Mouse (Mus musculus) layer of hippocampus, postnatal 14 days (tissue): ENCODE measurements at regions not wholly inside any gene's neighbourhood (a gene's known extent, or its start where the extent isn't known, plus 50 kb on each side); places are given as distances from the start of the nearest gene placed in this dataset.

Source experiments
- DNase-seq, 2 experiments: peaks; one replicate each; pipeline ENCODE4 v3.0.0; 2021 to 2022; ENCODE audit warnings: low spot score in 2 of 2, mixed read lengths in 1 of 2

DNA sequence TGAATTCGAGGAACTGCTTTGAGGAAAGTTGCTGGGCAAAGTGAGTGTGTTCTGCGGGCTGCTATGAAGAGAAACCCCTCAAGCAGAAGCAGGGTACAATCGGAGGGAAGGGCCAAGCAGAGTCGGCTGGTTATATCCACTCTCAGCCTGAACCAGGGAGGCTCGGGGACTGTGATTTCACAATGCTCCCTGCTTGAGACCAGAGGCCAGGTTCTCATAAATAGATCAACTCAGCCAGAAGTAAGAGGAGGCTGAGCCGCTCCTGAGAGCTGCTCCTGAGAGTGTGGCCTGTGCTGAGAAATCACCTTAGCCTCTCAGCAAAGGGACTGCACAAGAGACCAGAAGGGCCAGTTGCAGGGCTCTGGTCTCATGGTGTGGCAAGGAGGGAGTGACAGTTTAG is 149.6 kb downstream of the Tfap2c start:
- DNase-seq, result no peak

DNA sequence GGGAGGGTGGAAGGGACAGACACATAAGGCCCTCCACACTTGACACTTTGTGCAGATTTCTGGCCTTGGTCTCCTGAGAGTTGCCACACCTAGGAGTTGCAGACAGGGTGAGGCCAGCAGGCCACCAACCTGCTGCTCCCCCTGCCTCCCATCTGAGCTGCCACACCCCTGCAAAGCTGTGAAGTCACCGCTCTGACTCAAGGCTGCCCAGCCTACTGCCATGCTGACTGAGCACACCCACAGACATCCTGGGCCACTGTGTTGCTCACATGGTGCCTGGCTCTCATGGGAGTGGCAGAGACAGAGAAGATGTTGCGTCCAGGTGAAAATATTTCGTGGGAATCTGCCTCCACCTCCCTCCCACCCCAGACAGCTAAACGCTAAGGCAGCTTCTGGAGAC is 150.3 kb downstream of the Tfap2c start:
- no peak for DNase-seq

DNA sequence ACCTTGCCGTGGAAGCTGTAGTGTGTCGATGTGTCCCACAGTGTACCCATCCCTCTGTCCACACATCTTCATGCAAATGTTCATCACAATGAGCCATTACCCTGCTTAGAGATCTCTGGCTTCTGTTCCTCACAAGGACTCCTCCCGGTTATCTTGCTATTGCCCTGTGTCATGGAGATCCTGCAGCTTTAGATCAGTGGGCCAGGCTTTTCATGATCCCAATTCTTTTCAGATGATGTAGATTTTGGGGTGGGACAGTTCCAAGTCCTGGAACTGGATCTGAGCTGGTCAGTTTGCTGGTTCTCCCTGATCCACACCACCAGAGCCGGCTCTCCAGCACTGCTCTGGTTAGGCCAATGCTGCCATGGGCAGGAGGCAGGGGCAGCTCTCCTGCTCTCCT is 161.2 kb downstream of the Tfap2c start:
- DNase-seq, result no peak

DNA sequence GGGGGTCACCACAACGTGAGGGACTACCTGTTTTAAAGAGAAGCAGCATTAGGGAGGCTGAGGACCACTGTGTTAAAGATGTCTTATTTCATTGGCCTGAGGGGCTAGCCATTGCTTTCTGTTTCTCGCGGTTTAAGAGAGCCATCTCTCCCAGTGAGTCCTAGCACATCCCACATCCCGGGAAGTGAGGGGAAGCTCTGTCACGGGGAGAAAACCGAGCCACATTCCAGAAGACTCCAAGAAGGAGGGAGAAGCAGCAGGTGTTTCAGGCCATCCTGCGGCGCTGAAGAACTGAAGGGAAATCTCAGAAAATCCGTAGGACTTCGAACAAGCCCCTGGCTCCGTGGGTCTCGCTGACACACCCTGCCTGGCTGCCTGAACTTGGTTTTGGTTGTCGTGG is 177.3 kb downstream of the Tfap2c start:
- no peak for DNase-seq

DNA sequence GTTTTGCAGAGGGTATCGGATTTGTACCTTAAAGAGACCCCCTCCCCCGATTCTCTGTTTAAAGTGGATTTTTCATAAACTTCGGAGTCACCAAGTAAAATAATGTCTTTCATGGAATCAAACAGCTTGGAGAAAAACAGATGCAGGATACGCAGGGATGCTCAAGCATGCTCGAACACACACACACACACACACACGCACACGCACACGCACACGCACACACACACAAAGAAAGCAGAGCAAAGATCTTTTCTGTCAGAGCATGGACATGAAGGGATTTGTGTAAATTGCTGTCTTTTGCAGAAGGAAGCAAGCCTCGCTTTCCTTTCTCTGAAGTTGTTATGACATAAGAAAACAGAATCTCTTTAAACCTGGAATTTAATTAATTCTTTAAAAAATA is 178.2 kb downstream of the Tfap2c start:
- no peak for DNase-seq

DNA sequence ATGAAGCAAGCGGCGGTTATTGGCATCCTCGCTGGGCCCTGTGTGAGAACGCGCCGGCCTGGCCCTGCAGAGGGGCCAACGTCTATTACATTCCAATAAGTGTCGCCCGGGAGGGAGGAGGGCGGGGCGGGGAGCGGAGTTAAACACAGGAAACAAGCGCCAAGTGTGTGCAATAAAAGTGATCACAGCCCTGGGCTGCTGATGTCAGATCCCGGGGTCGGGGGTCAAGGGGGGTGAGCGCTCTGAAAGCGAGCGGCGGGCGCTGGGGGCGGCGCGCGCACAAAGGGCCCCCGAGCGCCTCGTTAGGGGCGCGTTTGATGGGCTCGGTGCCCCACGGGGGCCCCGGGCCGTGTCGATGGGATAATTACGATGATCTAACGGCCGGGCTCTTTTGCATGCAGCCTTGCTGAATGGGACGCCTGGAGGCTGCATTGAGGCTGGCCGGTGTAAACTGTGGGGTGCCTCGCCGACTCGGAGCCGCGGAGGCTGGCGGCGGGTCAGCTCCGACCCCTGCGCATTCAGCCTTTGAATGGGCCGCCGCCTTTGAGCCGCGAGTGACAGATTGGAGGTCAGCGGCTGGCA is 178.9 kb downstream of the Tfap2c start:
- DNase-seq, result peak; percentile 29 to 55

DNA sequence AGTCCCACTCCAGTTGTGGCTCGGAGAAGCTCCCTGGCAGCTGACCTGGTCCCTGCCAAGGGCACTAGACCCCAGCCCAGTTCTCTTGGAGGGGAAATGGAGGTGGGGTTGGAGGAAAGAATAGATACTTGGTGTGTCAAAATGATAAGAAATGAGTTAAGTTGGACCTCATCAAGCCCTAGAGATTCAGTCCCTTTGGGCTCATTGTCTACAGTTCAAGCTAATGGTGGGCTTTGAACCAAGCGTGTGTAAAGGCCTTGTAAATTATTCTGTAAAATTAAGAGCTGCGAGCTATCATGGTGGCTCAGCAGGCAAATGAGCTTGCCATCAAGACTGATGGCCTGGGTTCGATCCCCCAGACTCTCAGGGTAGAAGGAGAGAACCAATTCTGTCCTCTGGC is 179.8 kb downstream of the Tfap2c start:
- no peak for DNase-seq

DNA sequence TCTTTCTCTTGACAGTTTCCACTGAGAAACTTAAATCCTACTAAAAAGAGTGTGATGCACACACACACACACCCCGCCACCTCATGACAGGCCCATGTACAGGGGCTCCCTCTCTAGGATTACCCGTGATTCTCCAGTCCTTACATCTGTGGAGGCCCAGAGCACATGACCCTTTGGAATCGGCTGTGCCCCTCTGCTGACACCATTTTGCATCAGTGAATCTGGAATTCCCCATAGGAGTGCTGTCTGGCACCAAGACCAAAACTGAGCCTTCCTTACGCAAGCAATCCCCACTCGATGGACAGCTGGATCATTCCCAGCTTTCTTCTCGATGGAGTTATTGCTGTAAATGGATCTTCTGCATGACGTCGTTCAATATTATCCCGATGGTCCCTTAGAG is 180.3 kb downstream of the Tfap2c start:
- no peak for DNase-seq

DNA sequence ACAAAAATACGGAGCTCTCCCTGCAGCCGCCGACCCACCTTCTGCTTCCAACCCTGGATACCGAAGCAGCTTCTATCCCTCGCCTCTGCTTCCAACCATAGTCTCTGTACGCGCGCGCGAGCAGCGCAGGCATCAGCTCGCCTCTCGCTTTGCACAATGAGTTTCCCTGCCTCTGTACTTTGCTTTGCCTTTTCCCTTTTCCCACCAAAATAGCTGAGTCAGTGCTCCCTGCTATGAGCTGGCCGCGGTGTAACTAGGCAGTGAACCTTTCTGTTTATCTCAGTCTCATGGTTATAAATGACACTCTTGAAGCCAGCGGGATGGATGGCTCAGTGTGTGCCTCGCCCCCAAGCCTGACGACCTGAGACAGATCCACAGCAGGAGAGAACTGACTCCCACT is 182.0 kb downstream of the Tfap2c start:
- DNase-seq, result peak in 1 of 2 experiments; percentile 12

DNA sequence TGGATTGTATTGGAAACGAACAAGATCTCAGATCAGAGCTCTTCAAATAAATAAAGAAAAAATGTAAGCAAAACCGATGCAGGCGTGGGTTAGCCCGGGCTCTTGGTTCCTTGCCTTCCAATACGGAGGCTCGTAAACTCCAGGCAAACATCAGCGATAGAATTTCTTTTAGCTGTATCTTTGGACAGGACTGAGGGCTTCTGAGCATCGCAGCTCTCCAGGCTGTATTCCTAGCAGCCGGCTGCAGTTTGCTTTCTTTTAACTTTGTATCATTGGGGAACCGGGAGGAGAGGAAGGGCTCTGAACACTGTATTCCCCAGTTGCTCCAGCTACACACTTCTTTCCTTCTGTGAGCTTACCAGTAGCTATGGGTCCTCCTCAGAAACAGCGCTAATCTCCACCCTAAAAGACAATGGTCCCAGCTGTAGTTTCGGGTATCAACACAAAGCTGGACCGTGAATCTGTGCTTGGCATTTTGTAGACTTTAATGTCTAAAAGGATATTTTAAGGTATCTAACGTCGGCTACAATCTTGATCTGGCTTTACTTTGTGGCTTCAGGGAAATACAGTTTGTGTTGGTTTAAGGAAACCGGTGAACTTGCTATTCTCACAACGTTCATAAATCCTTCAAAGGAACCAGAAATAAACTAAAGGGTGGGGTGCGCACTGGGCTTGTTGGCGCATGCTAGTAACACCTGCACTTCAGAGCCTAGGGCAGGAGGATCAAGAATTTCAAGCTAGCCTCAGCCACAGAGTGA is 183.2 kb downstream of the Tfap2c start:
- no peak for DNase-seq

DNA sequence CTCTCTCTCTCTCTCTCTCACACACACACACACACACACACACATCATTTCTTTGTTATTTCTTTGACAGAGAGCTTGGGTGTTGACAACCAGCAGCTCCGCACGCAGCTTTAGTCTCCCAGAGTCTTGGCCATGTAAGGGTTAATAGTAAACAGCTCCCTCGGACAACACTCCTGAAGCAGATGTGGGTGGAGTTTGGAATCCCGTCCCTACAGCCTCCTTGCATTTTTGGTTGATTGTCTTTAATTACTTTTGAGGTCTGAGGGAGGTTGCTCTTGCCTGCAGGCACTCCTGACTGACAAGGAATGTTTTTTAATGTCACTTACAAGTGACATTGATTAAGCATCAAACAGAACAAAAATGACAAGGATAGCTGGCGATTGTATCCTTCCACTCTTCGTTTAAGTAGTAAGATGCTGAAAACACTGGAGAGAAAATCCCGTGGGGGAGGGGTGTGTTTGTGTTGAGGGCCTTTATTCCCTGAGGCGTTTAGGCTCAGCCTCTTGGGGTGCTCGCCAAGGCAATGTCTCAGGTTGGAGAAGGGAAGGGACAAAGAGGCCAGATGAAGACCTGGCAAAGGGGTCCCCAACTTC is 184.1 kb downstream of the Tfap2c start:
- DNase-seq, result no peak

DNA sequence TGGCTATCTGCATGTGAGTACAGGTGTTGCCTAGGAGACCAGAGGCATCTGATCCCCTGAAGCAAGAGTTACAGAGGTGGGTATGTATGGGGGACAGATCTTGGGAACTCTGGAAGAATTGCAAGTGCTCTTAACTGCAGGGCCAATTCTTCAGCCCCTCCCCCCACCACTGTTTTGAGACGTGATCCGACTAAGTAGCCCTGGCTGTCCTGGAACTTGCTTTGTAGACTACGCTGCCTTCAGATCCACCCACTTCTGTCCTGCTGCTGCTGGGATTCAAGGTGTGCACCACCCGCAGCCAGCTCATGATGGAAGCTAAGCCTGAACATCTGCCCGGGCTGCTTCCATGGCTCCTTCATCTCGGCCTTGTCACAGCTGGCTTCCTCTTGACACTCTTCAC is 186.2 kb downstream of the Tfap2c start:
- DNase-seq, result no peak

DNA sequence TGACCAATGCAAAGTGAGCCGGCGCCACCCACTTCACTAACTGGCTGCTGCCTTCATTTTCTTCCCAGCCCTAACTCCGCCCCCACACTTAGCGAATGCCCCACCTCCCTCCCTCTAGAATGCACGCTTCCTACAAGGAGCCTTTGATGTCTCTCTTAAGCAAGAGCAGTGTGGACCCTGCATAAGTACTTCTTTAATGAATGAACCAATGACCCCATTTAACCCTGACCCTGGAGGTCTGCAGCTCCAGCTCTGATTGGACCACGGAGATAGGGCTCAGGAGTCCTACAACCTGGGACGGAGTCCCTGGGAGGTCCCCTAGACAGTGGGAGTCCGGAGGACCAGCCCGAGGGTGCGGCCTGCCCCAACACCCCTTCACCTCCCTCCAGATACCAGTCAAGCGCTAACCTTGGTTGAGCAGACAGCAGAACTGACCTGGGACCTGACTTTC is 189.7 kb downstream of the Tfap2c start:
- no peak for DNase-seq

DNA sequence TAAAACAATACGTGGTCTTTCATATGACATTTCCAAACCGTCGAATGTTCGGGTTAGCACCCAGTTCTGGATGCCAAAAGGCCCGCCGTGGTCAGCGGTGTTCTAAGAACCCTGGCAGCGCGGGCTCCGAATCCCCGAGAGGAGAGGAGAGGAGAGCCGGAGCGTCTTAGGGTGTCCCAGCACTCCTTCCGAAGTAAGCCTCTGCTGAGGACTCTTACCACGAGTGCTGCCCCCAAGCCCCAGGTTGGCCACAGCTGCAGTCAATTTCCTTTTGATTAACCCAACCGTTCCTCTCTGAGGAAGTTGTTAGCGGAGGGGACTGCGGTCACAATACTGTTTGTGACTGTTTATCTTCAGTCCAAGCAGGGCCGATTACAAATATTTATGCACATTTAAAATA is 190.1 kb downstream of the Tfap2c start:
- DNase-seq, result no peak

DNA sequence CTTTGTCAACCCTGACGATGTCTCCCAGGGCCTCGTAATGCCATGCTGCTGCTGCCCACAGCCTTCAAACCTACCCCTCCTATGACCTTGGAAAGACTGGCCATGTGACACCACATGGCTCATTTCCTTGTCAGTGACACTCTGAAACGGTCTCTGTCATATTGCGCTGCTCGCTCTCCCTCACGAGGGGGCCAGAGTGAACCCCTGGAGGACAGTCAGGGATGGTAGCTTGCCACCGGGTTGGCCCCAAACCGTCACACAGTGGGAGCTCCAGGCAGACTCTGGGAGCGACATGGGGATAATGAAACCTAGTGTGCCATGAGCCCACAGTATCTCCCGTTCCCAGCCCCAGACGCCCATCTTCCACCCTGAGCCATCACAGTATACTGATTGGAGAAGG is 188.8 kb downstream of the Bmp7 start:
- DNase-seq, result no peak

DNA sequence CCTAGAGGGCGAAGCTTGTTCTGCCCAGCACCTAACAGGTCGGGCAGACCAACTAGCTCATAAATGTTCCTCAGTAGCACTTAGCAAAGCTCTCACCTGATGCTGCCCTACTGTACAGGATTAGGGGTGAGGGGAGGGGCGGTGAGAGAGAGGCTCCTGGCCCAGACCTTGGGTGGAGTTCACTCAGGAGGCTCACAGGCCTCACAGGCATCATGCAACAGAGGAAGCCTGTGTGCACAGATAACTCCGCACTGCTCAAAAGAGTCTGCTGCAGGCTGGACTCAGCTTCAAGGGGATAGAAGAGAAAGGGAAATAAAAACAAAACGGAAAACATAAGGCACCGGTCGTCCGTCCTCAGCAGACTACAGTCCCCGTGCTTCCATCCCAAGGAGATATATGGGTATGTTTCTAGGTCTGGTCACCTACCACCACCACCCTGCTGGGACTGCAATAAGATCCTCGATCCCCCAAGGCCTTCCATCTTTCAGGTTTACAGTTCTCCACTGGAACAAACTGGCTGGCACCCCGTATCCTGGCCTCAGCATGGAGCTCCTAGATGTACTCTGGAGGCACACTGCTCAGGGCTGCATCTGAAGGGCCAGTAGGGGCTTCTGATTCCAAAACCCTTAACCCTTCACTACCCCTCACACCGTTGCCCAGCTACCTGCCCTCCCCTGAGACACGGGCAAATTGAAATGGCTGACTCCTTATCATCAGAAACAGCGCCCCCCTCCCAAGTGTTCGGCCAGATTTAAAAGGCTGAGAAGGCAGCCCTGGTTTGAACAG is 184.2 kb downstream of the Bmp7 start:
- no peak for DNase-seq

DNA sequence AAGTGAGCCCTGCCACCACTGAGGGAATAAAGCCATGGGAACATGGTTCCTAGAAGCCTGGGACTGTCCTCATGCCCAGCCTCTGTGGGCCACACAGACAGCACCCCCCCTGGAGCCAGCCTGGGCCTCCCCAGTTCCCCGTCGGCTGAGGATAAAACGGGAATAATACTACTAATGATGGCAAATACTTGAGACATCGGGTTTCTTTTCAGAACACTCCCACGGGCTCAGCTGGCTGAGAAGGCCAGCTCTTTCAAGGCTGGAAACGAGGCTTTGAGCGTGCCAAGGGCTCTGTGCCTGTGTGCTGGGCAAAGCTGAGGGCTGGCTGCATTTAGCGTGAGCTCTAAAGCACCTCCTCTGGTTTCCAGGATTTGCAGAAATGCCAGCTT is 183.7 kb downstream of the Bmp7 start:
- DNase-seq, result peak; percentile 42 to 74

DNA sequence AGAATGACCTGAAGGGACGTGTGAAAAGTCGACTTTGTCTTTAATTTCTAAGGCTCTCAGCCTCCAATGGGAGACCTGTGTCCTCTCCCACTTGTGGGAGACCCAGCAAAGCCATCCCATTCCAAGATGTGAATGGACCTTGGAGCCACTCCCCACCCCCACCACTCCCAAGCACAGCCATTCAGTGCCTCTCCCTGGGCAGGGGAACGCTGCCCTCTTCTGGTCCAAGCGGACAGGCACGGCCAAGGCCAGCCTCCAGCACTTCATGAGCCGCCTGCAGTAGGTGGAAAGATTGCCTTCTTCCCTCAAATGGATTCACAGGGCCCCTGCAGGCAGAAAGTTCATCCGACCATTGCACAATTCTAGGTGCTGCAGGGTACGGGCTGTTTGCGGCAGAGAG is 181.6 kb downstream of the Bmp7 start:
- DNase-seq, result peak; percentile 58 to 66

DNA sequence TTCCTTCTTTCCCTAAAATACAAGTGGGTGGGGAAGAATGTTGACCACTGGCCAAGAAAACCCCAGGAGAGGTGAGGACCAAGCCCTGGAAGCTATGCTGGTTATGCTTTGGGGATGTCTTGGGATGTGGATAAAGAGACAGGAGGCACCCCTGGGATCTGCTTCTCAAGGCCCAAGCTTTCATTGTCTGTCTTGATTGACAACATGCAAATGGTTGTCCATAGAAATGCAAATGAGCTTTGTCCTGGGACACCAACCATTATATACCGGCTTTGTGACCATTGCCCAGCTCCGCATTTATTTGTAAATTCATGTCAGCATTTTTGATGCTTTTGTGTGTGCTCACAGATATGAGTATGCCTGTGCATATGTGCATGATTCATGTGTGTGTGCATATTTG is 174.9 kb downstream of the Bmp7 start:
- DNase-seq, result no peak

DNA sequence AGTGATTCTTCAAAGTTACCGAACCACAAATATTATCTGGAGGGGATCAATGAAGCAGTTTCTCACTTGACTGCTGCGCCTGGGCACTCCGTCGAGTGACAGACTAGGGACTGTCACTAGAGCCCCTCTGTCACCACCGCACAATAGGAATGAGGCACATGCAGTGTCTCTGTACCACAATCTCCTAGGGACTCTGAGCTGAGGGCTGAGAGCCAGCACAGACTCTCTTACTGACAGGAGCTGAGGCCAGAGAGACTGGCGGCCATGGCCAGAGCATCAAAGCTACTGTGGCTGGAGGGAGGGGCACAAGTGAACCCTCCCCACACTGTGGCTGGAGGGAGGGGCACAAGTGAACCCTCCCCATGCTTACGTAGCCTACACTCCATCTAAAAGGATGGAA is 173.7 kb downstream of the Bmp7 start:
- no peak for DNase-seq

DNA sequence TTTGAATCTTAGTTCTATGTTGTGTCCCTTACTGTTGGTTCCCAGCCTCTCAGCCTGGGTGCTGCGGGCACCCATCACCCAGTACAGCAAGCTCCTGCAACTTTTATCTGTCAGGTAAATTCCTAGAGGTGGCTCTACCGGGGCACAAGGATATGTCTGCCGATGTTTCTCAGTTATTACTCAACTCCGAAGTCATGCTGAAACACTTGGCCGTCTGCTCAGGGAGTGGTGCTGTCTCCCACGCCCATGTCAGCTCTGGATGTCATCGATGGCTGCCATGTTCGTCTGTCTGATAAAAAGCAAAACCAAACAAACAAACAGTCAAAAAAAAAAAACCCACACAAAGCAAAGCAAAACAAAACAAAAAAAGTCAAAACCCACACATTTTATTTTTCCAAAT is 171.4 kb downstream of the Bmp7 start:
- DNase-seq, result no peak

DNA sequence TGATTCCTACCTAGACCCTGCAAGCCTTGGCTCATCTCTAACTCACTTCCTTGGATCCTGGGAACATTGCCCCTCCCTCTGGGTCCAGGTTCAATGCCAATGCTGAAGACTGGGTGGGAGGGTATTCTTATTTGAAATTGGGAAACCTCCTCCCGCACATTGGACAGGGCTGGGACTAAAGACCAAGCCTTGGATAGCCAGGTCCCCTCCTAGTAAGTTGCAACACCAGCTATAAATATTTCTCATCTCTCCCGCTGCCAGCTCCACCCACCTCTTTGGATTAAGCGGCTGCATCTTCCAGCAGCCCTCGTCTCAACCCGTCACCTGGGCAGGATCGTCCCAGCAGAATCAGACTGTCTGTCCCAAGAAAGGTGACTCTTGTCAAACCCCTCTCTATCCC is 170.1 kb downstream of the Bmp7 start:
- DNase-seq, result no peak
